Mouse (Mus musculus) heart, embryonic 12.5 days (tissue): ENCODE measurements around the gene Shld1. TPM values are rescaled to one million over a fixed set of nuclear protein-coding genes. Genes with fewer than 3 reads are reported as not detected.

Source experiments
- ATAC-seq: fragments of 200-750 bp; cut with Nextera tagmentation; 2 replicates; pipeline ENCODE4 v1.8.0; 2017; ENCODE audit warnings: moderate TSS enrichment, moderate library complexity; ENCODE audit not compliant: insufficient number of reproducible peaks, low FRiP score
- H3K27ac ChIP-seq: fragments of 300-500 bp; sonication (generic); 2 replicates; pipeline ENCODE4 v1.5.1; 2016; ENCODE audit warnings: mild to moderate bottlenecking, moderate library complexity; ENCODE audit not compliant: poor library complexity, severe bottlenecking
- H3K27me3 ChIP-seq: fragments of 300-500 bp; sonication (generic); replicated peaks from 2 replicates; pipeline ENCODE4 v1.6.1; 2016; ENCODE audit warnings: mild to moderate bottlenecking, moderate library complexity
- H3K36me3 ChIP-seq: fragments of 300-500 bp; sonication (generic); 2 replicates; pipeline ENCODE4 v1.6.1; 2016; ENCODE audit warnings: mild to moderate bottlenecking, moderate library complexity
- H3K4me1 ChIP-seq: fragments of 300-500 bp; sonication (generic); replicated peaks from 2 replicates; pipeline ENCODE4 v1.6.1; 2016; ENCODE audit warnings: mild to moderate bottlenecking
- H3K4me2 ChIP-seq: fragments of 300-500 bp; sonication (generic); 2 replicates; pipeline ENCODE4 v1.6.1; 2016; ENCODE audit warnings: mild to moderate bottlenecking, moderate library complexity
- H3K4me3 ChIP-seq: fragments of 300-500 bp; sonication (generic); 2 replicates; pipeline ENCODE4 v1.5.1; 2016; ENCODE audit warnings: mild to moderate bottlenecking
- H3K9ac ChIP-seq: fragments of 300-500 bp; sonication (generic); 2 replicates; pipeline ENCODE4 v1.6.1; 2016; ENCODE audit warnings: mild to moderate bottlenecking, moderate library complexity
- H3K9me3 ChIP-seq: fragments of 300-500 bp; sonication (generic); replicated peaks from 2 replicates; pipeline ENCODE4 v1.6.1; 2016; ENCODE audit warnings: mild to moderate bottlenecking, moderate library complexity
- WGBS: fragments of 180-500 bp; shearing (Covaris S2); methylation state at CpG from one replicate; pipeline ENCODE4 v1.1.7; 2016; 5-methylcytosine and 5-hydroxymethylcytosine counted together
- polyA plus RNA-seq: library from polyadenylated mRNA; unstranded; fragments of >200 nt; fragmentation: Nextera tagmentation; extraction: Ambion mirVana; gene quantifications from 2 replicates; pipeline ENCODE4 v1.2.1, GENCODE M21; 2016

The Shld1 gene
- polyA plus RNA-seq, 1 experiment from 2014 or later: 16.8 TPM

GRCm38 (mm10) chr2:132710488-132710887 lies 23.8 kb downstream of the Shld1 start:
- H3K9me3 ChIP-seq: no peaks in the 10 kb centered on the region
- no peaks in the 10 kb centered on the region for H3K27me3 ChIP-seq
- H3K9ac ChIP-seq: no peak overlapping the region
- no peak for ATAC-seq
- H3K36me3 ChIP-seq: peaks cover 7% of the 10 kb centered on the region
- H3K4me3 ChIP-seq: no peak overlapping the region
- peaks cover 6% of the 10 kb centered on the region; the same call in 1 of the 2 replicates for H3K4me1 ChIP-seq
- no peak overlapping the region for H3K27ac ChIP-seq
- H3K4me2 ChIP-seq: no peak overlapping the region
- WGBS: 74% methylated on average over 2 of the region's 2 CpGs

DNA sequence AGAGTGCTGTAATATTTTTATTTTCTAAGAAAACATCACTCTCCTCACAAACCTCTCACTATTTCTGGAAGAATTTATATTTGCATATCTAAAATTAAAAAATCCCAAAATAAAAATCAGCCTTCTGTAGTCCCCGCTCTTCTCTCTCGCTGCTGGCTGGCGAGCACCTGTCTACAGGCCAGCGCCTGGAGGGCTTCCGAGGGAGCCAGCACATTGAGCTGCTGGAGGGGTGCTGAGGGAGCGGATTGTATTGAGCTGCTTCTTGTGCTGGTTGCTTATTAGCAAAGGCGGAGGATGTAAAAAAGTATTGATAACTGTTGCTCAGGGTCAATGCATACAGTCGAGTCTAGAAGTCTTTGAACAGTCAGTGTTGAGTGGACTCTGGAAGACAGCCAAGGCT lies 25.3 kb downstream of the Shld1 start:
- Histone ChIP-seq H3K36me3 (peaks cover 4% of the 10 kb centered on the region; the same call in 1 of the 2 replicates), H3K4me3 (no peak overlapping the region), H3K27ac (no peak overlapping the region), H3K27me3 (no peaks in the 10 kb centered on the region), H3K9ac (no peak overlapping the region), H3K4me1 (peaks cover 14% of the 10 kb centered on the region), H3K9me3 (no peaks in the 10 kb centered on the region), H3K4me2 (no peak overlapping the region)
- ATAC-seq: no peak
- WGBS: 80% methylated on average over 8 of the region's 8 CpGs

DNA sequence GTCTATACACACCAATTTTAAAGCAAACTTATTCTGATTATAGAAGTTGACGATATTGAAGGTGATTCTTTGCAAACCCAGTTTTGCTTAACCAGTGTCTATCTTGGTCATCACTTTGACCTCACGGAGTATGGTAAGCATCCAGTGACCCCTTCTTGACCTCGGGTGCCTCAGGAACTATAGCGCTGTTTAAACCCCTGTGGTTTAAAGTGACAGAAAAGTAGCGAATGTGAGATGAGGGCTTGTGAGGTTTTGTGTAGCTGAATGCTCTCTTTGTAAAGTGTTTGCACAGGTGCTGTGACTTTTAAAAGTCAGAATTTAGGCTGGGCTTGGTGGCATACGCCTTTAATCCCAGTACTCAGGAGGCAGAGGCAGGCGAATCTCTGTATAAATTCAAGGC lies 27.8 kb downstream of the Shld1 start:
- Histone ChIP-seq H3K4me2 (no peak overlapping the region), H3K4me3 (no peak overlapping the region), H3K9me3 (no peaks in the 10 kb centered on the region), H3K4me1 (peaks cover 14% of the 10 kb centered on the region), H3K9ac (no peak overlapping the region), H3K27ac (no peak overlapping the region), H3K27me3 (no peaks in the 10 kb centered on the region), H3K36me3 (0 out of 2 replicates have a peak, but pooled peaks cover 4% of the 10 kb centered on the region)
- 82% methylated on average over 7 of the region's 7 CpGs for WGBS
- no peak for ATAC-seq

DNA sequence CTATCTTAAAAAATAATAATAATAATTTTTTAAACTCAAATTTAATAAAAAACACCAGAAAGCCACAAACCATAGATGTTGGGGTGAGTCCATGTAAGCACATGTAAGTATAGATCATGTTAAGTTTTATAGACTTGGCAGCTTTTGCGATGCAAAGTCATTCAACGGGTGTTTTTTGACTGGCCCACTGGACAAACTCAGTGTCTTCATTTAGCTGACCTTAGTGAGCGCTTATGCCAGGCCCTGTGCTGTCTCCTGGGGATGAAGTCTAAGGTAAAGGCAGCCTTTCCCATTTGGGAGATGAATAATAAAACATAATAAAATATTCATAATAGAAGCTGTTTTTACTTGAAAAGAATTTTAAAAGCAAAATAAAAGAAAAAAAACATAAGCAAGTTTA lies 28.2 kb downstream of the Shld1 start:
- ATAC-seq: no peak
- Histone ChIP-seq H3K4me2 (no peak overlapping the region), H3K4me3 (no peak overlapping the region), H3K27me3 (no peaks in the 10 kb centered on the region), H3K36me3 (0 out of 2 replicates have a peak, but pooled peaks cover 4% of the 10 kb centered on the region), H3K9me3 (no peaks in the 10 kb centered on the region), H3K9ac (no peak overlapping the region), H3K27ac (peak overlapping the region; percentile 20), H3K4me1 (peaks cover 14% of the 10 kb centered on the region)
- WGBS: 84% methylated on average over 3 of the region's 3 CpGs

DNA sequence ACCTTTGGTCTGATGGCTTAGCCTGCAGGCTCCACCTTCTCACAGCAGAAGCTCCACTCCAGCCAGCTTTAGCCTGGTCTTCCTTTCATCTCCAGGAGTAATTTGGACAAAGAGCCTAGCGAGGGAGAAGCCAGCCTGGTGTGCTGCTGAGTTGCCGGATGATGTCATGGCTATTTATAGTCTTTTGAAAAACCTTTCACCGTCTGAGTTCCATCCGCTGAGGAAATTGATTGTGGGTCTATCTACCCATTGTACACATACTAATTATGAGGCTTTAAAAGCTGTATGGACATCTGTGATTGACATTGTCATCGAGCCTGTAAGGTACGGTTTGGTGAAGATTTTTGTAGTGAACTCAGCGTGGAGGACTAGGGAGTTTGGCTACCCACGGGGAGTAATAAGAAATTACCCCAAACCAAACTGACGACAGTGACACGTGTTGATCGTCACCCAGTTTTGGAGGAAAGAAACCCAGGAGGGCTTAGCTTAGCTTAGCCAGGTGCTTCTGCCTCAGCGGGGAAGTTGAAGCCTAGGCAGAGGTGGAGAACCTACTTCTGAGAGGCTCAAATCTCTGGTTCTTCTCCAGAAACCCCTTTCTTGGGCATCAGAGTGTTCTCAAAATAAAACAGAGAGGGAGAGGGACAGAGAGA lies 28.8 kb downstream of the Shld1 start:
- 36% methylated on average over 12 of the region's 12 CpGs for WGBS
- Histone ChIP-seq H3K27ac (peak overlapping the region; percentile 42), H3K4me1 (peaks cover 17% of the 10 kb centered on the region), H3K9ac (no peak overlapping the region), H3K4me3 (no peak overlapping the region), H3K36me3 (no peaks in the 10 kb centered on the region), H3K27me3 (no peaks in the 10 kb centered on the region), H3K4me2 (0 out of 2 replicates have a peak overlapping the region, but pooled peaks have one; percentile 0), H3K9me3 (no peaks in the 10 kb centered on the region)
- peak; percentile 83 for ATAC-seq

- ATAC-seq: peak; percentile 58; the same call in 1 of the 2 replicates
- H3K4me3 ChIP-seq: no peak overlapping the region
Measured at GRCm38 (mm10) chr2:132716154-132716553, 29.4 kb downstream of the Shld1 start.

DNA sequence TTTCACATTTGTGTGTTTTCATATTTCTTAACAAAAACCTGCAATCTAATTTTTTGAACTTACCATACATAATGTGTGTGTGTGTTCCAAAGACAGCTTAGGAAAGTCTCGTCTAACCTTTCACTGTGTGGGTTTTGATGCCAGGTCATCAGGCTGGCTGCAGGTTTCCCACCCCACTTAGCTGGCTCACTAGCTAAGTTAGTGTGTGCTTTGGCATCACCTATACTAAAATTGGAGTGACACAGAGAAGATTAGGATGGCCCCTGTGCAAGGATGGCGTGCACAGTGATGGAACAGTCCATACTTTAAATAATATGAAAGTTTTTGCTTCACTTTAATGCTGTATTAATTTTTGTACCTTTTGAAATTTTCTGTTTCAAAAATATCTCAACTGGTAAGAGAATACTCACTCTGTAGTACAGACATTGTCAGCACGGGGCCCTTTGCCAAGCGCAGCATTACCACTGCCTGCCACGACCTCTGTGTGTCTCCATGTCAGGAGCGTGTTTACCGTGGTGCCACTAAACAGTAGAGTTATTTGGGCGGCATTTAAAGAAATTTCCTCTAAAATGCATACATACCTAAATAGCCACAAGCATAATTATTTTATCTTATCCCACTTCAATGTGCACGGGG lies 30.3 kb downstream of the Shld1 start:
- Histone ChIP-seq H3K27ac (no peak overlapping the region), H3K27me3 (no peaks in the 10 kb centered on the region), H3K36me3 (no peaks in the 10 kb centered on the region), H3K4me1 (peaks cover 32% of the 10 kb centered on the region), H3K4me3 (no peak overlapping the region), H3K4me2 (no peak overlapping the region), H3K9ac (no peak overlapping the region), H3K9me3 (no peaks in the 10 kb centered on the region)
- WGBS: 84% methylated on average over 9 of the region's 9 CpGs
- ATAC-seq: no peak

More at GRCm38 (mm10) chr2:132716154-132716553, 29.4 kb downstream of the Shld1 start:
- H3K9me3 ChIP-seq: no peaks in the 10 kb centered on the region
- no peak overlapping the region for H3K9ac ChIP-seq
- H3K36me3 ChIP-seq: no peaks in the 10 kb centered on the region
- H3K27me3 ChIP-seq: no peaks in the 10 kb centered on the region
- 22% methylated on average over 5 of the region's 5 CpGs for WGBS
- H3K27ac ChIP-seq: peak overlapping the region; percentile 42
- H3K4me1 ChIP-seq: peaks cover 23% of the 10 kb centered on the region
- H3K4me2 ChIP-seq: 0 out of 2 replicates have a peak overlapping the region, but pooled peaks have one; percentile 0

DNA sequence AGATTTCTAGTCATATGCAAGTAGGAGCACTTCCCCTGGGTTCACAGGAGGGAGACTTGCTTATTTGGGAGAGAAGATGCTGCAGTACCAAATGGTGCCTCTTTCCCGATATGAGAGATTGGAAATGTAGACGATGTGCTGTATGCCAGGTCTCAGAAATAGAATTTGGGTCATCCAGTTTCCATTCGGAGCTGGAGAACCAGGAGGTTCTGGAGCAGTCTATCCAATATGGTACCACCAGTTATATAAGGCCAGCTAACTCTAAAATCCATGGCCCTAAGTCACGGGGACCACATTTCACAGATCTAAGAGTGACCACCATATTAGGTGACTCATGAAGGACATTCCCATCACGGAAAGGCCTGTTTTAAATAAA lies 30.8 kb downstream of the Shld1 start:
- Histone ChIP-seq H3K27me3 (no peaks in the 10 kb centered on the region), H3K4me2 (no peak overlapping the region), H3K9ac (no peak overlapping the region), H3K36me3 (no peaks in the 10 kb centered on the region), H3K9me3 (no peaks in the 10 kb centered on the region), H3K4me3 (no peak overlapping the region), H3K4me1 (peaks cover 32% of the 10 kb centered on the region), H3K27ac (no peak overlapping the region)
- no peak for ATAC-seq
- 82% methylated on average over 5 of the region's 5 CpGs for WGBS

DNA sequence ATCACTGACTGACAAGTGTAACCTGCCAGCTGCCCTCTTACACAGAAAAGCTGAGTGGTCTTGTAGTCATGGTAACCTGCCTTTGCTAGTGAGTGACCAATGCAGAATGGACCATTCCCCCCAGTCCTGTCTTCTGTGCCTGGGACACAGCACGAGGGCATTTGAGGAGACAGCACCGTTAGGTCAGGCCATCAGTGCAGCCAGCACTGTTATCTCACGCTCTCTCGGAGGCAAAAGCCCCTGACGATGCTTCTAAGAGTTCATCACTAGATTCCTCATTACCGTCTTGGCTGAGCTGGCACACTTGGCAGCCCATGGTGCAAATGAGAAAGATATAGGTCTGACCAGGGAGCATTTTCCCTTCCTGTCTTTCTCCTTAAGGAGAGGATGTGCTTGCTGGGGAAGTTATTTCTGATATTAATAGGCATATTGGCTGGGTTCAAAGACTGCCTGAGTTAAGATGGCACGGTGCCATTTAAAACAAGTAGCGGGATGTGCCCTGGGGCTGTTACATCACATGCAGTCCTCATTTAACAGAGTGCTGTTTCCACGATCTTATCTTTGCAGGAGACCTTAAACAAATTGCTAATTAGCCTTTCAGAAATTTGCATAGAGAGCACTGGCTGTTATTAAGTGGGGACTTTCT lies 34.3 kb downstream of the Shld1 start:
- 28% methylated on average over 9 of the region's 9 CpGs for WGBS
- H3K4me3 ChIP-seq: no peak overlapping the region
- no peak overlapping the region for H3K9ac ChIP-seq
- H3K36me3 ChIP-seq: no peaks in the 10 kb centered on the region; the same call in none of the 2 replicates
- peak; percentile 46; the same call in 1 of the 2 replicates for ATAC-seq
- H3K4me1 ChIP-seq: peaks cover 21% of the 10 kb centered on the region
- H3K27ac ChIP-seq: no peak overlapping the region
- H3K27me3 ChIP-seq: no peaks in the 10 kb centered on the region
- no peak overlapping the region for H3K4me2 ChIP-seq
- no peaks in the 10 kb centered on the region for H3K9me3 ChIP-seq

DNA sequence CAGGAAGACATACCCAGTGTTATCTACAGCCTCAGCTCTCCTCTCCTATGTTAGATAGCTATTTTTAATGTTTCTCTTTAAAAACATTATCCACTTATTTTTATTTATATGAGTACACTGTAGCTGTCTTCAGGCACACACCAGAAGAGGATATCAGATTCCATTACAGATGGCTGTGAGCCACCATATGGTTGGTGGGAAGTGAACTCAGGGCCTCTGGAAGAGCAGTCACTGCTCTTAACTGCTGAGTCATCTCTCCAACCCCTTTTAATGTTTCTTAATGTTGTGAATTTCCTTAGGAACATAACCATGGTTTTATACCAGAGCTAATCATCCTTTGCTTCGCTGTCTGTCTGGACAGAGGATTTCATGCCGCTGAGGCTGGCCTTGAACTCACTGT lies 35.1 kb downstream of the Shld1 start:
- Histone ChIP-seq H3K4me1 (peaks cover 19% of the 10 kb centered on the region), H3K4me3 (no peak overlapping the region), H3K9me3 (no peaks in the 10 kb centered on the region), H3K27me3 (no peaks in the 10 kb centered on the region), H3K27ac (no peak overlapping the region), H3K36me3 (no peaks in the 10 kb centered on the region; the same call in none of the 2 replicates), H3K4me2 (no peak overlapping the region), H3K9ac (no peak overlapping the region)
- WGBS: 88% methylated on average over 2 of the region's 2 CpGs
- no peak for ATAC-seq

DNA sequence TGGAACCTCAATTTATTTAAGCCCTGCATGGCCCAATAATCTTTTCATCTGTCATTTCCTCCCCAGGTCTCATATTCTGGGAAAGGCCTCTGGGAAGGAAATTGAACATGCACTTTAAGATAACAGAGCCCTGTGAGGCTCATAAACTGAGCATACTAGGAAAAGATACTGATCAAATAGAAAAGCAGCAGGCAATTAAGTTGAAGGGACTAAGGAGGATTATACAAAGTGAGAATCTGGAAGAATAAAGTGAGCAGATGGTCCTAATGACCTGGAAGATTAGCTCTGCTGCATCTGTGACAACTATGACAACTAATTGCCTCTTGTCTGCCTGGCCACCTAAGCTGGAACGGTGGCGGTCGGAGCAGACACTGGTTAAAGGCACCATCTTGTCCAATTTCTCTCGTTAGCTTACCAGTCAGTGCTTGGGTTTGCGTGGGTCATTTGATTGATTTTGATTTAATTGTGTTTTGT lies 37.3 kb downstream of the Shld1 start:
- 82% methylated on average over 5 of the region's 5 CpGs for WGBS
- no peak for ATAC-seq
- no peak overlapping the region for H3K9ac ChIP-seq
- H3K27ac ChIP-seq: no peak overlapping the region
- H3K27me3 ChIP-seq: no peaks in the 10 kb centered on the region
- peaks cover 19% of the 10 kb centered on the region for H3K4me1 ChIP-seq
- H3K36me3 ChIP-seq: no peaks in the 10 kb centered on the region; the same call in none of the 2 replicates
- H3K4me3 ChIP-seq: no peak overlapping the region
- H3K9me3 ChIP-seq: no peaks in the 10 kb centered on the region
- H3K4me2 ChIP-seq: no peak overlapping the region
